Mouse (Mus musculus): Measurements from ENCODE around the gene Itga8.

GRCm38 (mm10) chr2:12156401-12156800 is 145.3 kb downstream of the Itga8 start:
- TF ChIP-seq CTCF (IDR thresholded peaks at IDR 0.05; ENCODE audit: borderline replicate concordance, insufficient read depth, low read depth, low read length), result no peak
- TF ChIP-seq POLR2A (IDR thresholded peaks at IDR 0.05; ENCODE audit: borderline replicate concordance, insufficient read depth, low read length), result no peak

Measured in cerebellum, adult 2 months (tissue).